Mouse (Mus musculus): ENCODE data around the gene Zbtb20.

GRCm38 (mm10) chr16:43489984-43490383, 614.3 kb downstream of the Zbtb20 start:
- TF ChIP-seq CTCF (IDR thresholded peaks at IDR 0.05; ENCODE audit: control insufficient read depth, insufficient read depth, insufficient replicate concordance, low read depth, low read length) (no peak), POLR2A (IDR thresholded peaks at IDR 0.05; ENCODE audit: control insufficient read depth, low read depth, low read length) (no peak)
